Mouse (Mus musculus) spleen, embryonic (tissue): ENCODE data around the gene Ap1s1.

Experiments
- CTCF ChIA-PET: fragments of 350-600 bp; sonication (Branson Sonifier 250); formaldehyde crosslinking; loops from one replicate; lab custom pipeline; 2022; lab: Charles Lee

Gene Ap1s1

DNA sequence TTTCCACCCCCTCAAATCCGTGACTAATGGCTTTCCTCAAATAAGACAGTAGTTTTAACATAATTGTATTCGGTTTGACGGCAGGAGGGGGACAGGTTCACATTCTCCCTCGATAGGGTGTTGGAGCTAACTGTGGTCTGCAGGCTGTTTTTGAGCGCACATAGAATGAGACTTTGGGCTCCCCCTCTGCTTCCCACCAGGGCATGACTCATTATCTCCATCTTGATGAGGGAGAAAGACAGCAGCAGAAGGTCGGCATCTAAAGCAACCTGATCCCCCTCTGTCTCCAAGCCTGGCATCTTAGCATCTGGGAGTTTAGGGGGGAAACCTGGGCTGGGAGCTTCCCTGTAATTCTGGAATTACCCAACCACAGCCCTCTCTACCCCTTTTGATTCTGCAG lies 19.5 kb upstream of the Ap1s1 start:
- CTCF ChIA-PET: no interaction called here

DNA sequence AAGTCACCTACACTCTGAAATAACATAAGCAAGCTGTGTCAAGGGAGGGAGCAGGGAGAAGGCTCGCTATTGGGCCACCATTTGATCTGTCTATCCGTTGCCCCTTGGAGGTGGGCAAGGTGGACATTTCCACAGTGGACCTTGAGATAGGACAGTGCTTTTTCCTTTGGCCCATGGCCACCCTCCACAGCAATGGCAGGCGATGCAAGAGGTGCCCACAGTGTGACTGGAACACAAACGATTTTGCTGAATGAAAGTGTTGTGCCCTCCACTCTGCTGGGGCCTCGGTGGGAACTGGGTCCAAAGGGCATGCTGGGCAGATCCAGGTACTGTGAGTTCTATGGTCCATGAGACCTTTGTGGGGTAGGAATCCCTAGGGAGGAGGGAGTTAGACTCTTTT lies 16.7 kb upstream of the Ap1s1 start:
- CTCF ChIA-PET: interaction anchor here (0.6 kb wide), 1 partner anchor 20 kb away, joined by 4 read pairs; no protein-coding TSS in a partner anchor

DNA sequence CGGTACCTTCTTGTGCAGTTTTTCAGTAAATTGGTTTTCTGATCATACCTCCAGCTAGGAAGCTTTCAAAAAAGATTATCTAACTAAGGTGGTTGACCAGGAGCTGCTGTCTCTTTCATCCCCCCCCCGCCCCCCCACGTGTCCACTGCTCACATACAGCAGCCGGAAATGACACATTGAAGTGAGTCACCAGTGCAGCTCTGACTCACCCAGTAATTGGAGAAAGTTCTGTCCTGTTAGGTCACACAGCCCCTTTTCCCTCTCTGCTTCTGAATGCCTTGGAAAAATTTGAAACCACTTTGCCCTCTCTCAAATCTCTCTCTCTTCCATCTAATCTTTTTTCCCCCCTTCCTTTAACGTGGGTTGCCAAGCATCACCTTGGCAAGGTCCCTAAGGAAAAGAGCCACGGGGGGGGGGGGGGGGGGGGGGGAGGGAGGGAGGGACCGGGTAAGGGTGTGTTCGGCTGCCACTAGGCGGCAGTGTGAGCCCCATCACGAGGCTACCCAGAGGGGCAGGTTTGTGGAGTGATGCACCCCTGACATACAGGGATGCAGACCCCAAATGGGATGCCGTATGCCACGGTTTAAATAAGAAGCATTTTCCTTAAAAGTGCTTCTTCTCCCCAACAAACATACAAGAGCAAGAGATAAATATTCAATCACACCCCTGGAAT lies 16.0 kb upstream of the Ap1s1 start:
- CTCF ChIA-PET: interaction anchor here (0.6 kb wide), 1 partner anchor 15 kb away, joined by 5 read pairs; no protein-coding TSS in a partner anchor

DNA sequence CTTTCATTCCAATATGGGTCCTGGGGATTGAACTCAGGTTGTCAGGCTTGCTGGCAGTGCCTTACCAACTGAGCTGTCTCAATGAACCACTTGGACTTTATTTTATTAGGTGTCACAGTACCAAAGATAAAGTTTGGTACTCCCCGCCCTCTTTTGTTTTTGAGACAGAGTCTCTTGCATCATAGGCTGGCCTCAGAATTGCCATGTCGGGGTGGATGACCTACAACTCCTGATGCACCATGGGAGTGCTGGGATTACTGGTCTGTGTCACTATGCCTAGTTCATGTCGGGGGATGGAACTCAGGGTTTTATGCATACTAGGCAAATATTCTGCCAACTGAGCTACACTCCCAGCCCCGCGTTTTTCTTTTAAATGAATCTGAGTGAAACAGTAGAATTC lies 8.9 kb upstream of the Ap1s1 start:
- CTCF ChIA-PET: no interaction called here

DNA sequence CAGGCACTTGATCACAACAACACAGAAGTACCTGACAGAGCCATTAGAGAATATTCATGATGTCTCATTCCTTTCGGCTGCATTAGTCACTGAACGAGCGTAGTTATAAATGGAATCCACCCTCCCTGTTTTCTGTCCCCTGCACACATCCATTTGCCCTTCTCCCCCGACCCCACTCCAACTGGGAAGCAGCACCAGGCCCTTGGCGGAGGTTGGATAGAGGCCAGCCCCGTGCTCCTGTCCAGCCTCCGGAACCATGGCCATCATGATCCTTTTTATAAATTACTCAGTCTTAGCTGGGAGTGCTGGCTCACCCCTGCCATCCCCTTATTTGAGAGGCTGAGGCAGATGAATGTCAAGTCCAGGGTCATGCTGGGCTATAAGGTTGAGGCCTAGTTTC lies 8.4 kb upstream of the Ap1s1 start:
- CTCF ChIA-PET: no interaction called here

DNA sequence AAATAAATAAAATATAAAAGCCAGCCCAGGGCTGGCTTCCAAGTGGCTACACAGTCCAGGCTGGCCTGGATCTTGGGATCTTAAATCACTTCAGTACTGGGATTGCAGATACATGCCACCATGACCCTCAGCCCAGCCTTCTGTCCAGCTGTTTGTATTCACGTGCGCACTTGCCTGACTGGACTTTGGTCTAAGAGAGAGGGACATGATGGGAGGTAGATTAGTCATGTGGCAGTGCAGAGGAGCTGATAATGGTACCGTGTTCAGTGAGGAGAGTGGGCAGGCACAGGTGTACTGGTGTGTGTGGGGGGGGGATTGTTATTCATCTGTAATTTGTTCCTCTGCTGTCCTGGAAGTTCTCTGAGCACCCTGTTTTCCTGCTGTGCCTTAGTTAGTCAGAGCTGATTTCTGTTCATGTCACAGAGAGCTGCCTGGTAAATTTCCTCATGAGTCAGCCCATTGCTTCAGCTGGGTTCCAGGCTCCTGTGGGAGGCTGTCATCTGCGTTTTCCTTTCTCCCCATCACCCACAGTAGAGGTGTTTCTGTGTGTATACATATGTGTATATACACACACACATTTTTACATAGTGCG lies 6.1 kb upstream of the Ap1s1 start:
- CTCF ChIA-PET: no interaction called here

DNA sequence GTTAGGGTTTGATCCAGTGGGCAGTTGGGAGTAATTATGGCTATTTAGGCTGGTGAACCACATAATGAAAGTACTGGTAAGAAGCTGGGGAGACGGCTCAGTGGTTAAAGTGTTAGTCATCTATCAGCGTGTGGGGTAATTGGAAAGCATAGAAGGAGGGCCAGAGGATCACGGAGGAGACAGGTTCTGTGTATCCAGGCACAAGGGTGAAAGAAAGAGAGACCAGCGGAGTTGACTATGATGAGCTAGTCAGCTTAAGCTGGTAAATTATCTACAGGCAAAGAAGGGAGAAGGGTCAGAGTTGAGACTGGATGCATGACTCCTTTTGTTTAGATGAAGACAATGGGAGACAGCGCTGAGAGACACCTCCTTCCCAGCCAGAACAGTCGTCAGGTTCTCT lies 5.2 kb upstream of the Ap1s1 start:
- CTCF ChIA-PET: no interaction called here

DNA sequence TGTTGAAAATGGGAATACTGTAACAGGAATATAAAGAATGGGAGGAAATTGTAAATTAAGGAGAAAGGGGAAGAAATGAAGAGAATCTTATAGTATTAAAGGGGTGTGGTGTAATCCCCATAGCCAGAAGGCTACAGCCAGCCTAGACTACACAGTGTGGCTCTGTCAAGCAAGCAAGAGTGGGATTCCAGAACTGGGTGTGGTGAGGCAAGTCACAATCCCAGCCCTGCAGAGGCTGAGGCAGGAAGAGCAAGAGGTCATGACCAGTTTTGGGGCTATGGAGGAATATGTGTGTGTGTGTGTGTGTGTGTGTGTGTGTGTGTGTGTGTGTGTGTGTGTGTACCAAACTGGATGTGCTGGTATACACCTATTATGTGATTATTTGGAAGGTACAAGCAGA lies 1.1 kb upstream of the Ap1s1 start:
- CTCF ChIA-PET: interaction anchor here (0.7 kb wide), 1 partner anchor 14 kb away, joined by 5 read pairs; no protein-coding TSS in a partner anchor

DNA sequence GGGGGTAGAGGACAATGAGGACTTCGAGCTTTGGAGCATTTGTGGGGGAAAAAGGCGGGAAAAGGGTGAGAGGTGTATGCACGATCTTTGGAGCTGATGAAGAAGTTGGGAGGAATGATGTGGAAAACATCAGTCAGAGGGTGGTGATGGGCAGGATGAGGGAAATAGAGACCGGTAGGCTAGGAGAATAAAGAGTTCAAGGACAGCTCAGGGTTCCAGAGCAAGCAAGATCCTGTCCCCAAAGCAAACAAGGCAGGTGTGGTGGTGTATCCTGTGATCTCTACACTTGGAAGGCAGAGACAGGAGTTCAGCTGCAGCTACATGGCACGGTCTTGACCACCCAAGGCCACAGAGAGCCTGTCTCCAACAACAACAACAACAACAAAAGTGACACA lies 386 bp upstream of the Ap1s1 start:
- CTCF ChIA-PET: interaction anchor here (2.3 kb wide), 1 partner anchor 15 kb away, joined by 6 read pairs; no protein-coding TSS in a partner anchor

DNA sequence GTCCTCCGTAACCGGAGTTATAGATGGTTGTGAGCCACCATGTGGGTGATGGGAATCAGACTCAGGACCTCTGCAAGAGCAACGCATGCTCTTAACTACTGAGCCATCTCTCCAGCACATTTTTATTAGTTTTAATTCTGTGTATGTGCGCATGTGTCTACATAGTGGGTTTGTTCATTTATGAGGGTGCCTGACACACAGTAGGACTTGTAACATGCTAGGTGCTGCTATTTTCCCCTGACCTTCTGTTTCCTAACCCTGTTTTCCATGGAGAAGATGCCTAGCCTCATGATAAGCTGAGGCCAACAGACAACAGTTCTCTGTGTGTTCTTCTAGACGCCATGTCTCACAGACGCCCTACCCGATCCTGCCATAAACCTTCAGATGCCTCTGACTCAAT lies 1.9 kb downstream of the Ap1s1 start:
- CTCF ChIA-PET: interaction anchor here (2.3 kb wide), 1 partner anchor 13 kb away, joined by 6 read pairs; no protein-coding TSS in a partner anchor

DNA sequence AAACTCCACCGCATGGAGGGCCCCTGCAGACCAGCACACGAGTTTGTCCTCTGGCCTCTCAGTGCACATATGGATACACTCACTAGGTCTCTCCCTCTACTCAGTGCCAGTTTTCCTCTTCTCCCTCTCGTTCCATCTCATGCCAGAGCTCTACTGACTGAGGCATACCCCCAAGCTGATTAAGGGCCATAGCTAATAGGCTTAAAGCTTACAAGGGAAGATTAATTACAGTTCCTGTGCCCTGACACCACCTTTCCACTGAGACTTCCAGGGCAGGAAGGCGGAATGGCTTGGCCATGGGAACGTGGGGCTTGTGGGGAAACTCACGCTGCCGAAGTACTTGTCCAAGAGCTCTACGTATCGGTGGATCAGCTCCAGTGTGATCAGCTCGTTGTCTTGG lies 4.5 kb downstream of the Ap1s1 start:
- CTCF ChIA-PET: interaction anchor here (0.6 kb wide), 1 partner anchor 35 kb away, joined by 7 read pairs; no protein-coding TSS in a partner anchor

DNA sequence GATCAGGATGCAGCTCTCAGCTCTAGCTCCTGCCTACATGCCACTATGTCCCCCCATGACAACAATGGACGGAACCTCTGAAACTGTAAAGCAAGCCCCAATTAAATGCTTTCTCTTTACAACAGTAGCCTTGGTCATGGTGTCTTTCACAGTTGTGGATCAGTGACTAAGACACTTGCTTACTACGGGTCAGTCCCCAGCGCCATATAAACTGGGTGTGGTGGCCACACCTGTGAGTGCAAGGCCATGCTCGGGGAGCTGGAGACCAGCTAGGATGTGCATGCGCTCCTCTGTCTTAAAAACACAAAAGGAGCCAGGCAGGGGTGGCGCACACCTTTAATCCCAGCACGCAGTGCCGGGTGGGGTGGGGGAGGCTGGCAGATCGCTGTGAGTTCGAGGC lies 6.5 kb downstream of the Ap1s1 start:
- CTCF ChIA-PET: no interaction called here

DNA sequence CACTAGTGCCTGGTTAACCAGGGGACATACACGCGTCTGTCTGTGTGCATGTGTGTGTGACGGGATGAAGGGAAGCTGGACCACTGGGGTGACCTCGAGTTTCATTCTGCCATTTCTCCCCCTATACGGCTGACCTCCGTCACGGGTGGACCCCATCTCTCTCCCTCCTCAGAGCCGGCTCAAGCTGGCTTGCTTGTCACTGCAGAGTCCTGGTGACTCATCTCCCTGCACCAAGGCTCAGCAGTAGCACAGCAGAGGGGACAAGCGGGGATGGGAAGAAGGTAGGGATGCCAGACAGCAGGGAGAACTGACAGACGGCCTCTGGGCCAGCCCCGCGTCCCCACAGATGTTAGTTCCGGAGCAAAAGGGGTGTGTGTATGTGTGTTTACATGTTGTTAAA lies 9.7 kb downstream of the Ap1s1 start:
- CTCF ChIA-PET: no interaction called here

DNA sequence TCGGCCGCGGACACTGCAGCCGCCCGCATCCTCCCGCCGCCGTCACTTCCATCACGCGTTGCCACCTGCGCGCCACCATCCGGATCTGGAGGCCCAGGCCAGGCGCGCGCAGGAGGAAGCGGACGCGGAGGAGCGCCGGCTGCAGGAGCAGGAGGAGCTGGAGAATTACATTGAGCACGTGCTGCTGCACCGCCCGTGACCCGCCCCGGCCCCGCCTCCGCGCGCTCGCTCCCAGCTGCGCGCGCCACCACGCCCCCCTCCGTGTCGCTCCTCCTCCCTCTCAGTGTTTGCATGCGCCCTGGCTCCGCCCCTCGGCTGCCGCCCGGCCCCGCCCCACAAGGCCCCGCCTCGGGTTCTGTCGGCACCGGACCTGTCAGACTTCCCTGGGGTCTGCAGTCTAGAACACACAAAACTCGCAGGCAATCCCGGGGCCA lies 13.3 kb downstream of the Ap1s1 start:
- CTCF ChIA-PET: no interaction called here

DNA sequence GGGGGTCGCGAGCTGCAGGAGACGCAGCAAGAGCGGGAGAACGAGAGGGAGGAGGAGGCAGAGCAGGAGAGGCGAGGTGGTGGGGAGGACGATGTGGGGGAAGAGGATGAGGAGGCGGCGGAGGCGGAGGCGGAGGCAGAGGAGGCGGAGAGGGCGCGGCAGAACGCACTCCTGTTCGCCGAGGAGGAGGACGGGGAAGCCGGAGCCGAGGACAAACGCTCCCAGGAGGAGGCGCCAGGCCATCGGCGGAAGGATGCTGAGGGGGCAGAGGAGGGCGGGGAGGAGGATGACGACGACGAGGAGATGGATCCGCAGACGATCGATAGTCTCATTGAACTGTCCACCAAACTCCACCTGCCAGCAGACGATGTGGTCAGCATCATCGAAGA lies 13.9 kb downstream of the Ap1s1 start:
- CTCF ChIA-PET: interaction anchor here (1.7 kb wide), 1 partner anchor 13 kb away, joined by 6 read pairs; the partner anchor contains the start of gene Ap1s1

DNA sequence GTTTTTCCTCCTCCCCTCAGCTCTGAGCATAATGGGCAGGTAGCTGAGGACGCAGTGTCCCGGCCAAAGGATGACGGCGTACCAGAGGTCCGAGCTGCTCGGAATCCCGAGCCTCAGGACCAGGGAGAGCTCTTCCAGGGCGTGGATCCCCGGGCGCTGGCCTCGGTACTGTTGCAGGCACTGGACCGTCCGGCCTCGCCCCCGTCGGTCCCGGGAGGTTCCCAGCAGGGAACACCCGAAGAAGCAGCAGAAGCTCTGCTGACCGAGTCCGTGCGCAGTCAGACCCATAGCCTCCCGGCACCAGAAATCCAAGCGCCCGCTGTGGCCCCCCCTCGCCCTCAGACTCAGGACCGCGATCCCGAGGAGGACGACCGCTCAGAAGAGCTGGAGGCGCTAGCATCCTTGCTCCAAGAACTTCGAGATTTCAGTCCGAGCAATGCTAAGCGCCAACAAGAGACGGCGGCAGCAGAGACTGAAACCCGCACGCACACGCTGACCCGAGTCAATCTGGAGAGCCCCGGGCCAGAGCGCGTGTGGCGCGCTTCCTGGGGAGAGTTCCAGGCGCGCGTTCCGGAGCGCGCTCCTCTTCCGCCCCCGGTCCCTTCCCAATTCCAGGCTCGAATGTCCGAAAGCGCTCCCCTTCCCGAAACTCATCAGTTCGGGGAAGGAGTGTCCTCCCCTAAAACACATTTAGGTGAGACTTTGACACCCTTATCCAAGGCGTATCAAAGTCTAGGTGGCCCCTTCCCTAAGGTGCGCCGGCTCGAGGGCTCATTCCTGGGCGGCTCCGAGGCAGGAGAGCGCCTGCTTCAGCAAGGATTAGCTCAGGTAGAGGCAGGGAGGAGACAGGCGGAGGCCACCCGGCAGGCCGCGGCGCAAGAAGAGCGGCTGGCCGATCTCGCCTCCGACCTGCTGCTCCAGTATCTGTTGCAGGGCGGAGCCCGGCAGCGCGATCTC lies 14.6 kb downstream of the Ap1s1 start:
- CTCF ChIA-PET: interaction anchor here (1.7 kb wide), 1 partner anchor 14 kb away, joined by 6 read pairs; the partner anchor contains the start of gene Ap1s1

DNA sequence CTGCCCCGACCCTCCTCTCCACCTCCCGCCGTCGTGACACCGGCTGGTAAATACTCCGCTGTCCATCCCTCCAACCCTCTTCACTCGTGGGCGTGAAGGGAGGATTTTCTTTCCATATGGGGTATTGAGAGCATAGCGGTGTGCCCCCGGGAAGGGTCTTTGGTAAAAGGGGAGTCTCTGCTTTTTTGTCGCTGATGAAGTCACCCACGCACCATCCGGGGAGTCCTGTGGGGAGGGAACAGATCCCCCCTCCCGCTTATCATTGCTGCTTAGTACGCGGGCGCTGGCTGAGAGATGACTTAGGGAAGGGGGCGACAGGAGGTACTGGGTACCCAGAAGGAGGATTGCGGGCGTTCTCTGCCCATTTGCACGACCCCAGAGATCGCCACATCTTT lies 15.5 kb downstream of the Ap1s1 start:
- CTCF ChIA-PET: interaction anchor here (1.7 kb wide), 1 partner anchor 15 kb away, joined by 6 read pairs; the partner anchor contains the start of gene Ap1s1

DNA sequence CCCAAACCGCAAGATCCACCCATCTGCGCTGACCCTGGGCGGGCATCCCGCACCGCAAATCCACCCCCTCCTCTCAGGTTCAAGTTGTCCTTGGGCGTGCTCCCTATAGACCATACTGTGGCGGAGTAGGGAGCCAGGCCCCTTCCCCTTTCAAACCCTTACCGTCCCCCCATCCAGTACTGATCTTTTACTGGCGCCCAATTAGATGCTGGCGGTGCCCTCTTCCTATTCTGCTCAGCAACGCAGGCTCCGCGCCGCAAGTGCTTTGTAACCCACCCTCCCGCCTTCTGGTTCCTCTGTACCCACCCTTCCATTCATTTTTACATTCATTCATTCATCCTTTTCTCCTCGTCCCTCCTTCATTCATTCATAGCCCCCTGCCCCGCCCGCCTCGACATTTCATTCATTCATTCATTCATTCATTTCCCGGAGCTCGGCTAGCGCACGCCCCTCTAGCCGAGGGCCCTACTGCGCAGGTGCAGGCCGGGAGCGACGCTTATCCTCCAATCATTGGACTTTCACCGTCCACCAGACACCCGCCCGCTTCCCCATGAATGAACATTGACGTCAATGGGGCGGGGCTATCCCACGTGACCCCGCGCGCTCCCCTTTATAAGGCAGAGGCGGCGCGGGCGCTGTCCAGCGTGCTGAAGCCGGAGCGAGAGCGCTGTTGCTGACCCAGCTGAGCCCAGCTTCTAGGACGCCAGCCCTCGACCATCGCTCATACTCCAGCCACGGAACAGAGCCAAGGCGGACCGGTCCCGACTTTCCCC lies 16.1 kb downstream of the Ap1s1 start:
- CTCF ChIA-PET: no interaction called here

DNA sequence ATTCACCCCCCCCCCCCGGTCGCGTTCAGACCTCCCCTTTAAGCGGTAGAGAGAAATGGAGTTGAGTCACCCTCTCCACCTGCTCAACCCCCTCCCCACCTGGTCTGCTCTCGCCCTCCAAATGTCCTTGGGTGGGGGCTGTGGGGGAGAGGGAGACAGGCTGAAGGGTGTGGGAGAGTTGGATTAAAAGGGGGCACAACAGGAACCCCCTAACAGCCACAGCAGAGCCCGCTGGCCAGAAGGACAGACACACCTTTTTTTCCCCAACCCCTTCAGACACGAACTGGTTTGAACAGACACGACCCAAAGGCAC lies 16.7 kb downstream of the Ap1s1 start:
- CTCF ChIA-PET: no interaction called here

DNA sequence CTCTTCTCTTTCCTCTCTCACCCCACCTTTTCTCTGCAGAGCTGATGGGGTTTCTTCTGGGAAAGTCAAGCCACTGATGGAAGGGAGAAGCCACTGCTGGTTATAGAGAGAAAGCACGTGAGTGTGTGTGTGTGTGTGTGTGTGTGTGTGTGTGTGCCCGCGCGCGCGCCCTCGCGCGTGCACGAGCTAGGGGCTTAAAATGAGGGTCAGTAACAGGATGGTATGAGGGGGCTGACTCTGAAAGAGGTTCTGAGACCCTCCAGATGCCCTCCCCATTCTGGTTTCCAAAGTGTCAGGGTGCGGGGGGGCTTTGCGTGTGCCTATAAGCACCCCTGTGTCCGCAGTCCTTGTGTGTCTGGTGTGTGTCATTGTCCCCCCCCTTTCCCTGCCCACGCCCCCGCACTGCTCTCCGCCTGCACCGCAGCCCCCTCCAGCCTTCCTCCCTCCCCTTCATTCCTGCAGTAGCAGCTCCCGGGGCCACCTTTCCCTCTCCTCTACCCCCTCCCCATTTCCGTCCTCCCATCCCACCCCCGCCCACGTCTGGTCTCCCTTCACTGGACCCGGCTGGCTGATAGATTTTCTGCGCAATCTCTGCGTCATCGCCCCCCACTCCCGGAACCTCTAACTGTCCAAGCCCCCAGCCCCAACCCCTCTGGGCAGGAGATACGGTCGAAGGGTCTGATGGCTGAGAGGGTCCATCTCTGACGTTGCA lies 17.2 kb downstream of the Ap1s1 start:
- CTCF ChIA-PET: no interaction called here

DNA sequence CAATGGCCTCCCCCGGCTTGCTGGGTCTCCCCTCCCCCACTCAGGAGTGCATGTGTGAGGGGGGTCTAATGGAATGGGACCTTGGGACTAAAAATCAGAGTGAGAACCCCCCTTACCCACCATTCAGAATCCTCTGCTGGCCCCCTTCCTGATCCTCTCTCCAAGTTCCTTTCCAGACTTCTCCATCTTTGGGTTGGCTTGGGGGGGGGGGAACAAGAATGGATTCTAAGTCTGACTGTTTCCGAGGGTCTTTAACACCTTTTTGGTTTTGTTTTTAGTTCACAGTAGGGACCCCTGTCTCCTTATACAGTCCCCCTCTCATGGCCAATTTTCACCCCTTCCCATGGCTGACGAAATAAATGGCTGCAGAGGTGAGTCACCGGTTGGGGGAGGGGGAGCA lies 19.8 kb downstream of the Ap1s1 start, which contains the start of gene Vgf:
Gene Vgf, plus strand, starts transcription at position 301 of the 400 bp plus-strand sequence.
- CTCF ChIA-PET: no interaction called here
